Mouse (Mus musculus) inflammation-experienced regulatory T-cells, adult 16 weeks (primary cell): ENCODE results near the gene Btbd35f25. TPM values are rescaled to one million over a fixed set of nuclear protein-coding genes. Genes with fewer than 3 reads are reported as not detected.

Experiments used
- polyA plus RNA-seq: library from polyadenylated mRNA; unstranded; fragments of 100-300 nt; shearing (Covaris generic); gene quantifications from one replicate; pipeline ENCODE4 v1.2.1, GENCODE M21; 2017

Gene Btbd35f25
- polyA plus RNA-seq, result not detected

DNA sequence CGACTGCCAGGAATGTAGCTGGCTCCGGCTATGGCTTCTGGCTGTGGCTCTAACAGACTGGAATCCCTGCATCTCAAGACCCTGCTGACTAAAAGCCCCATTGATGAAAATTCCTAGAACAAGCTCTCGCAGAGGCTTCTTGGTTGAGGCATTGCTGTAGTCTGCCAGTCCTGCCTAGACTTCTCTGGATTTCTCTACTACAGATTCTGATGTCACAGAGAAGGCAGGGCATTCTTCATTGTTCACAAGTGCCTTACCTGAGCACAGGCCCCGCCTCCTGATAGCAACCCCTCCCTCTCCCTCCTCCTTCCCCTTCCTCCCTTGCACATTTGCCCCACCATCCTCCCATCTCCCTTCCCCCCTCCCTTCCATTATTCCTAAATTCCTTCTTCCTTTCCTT, at the start of gene Btbd35f25:
Gene Btbd35f25, minus strand, starts transcription at position 101 of the 400 bp plus-strand sequence.

Other genes with a start within 250 kb of the Btbd35f25 start
- gene Gm21883, start 142.9 kb downstream of the Btbd35f25 start, polyA plus RNA-seq, result not detected
- gene Spin2e, start 98.2 kb downstream of the Btbd35f25 start, polyA plus RNA-seq, result not detected
- not detected for gene Gm21637, start 244.9 kb upstream of the Btbd35f25 start, polyA plus RNA-seq